24 mouse cellular contexts compared by ENCODE assay signal in genomic region chr6:135264136-135264535, GRCm38 (mm10). TPM values are rescaled to one million over a fixed set of nuclear protein-coding genes. Genes with fewer than 3 reads are reported as not detected.
DNase-seq lines count a peak whose midpoint lies in the region; ATAC-seq and TF ChIP-seq lines count a peak whose summit lies in the region.
"Had no signal": no experiment of that assay in that cellular context is flagged by ENCODE, and none has a peak within 500 bp of the region (broad histone marks: within the 10 kb centered on the region; RNA-seq: fewer than 3 reads in every experiment).

No protein-coding gene starts in this region.

- H3K27ac ChIP-seq in heart, adult 2 months = no peak overlapping the region
- no peak overlapping the region for H3K27ac ChIP-seq in heart, embryonic 11.5 days (ENCODE audit: low read depth, low read length)
- no peak overlapping the region for H3K27ac ChIP-seq in liver, postnatal 0 days (ENCODE audit: low read depth)
- H3K27ac ChIP-seq: embryonic facial prominence, embryonic 13.5 days; forebrain, embryonic 15.5 days; hindbrain, embryonic 15.5 days; limb, embryonic 12.5 days; liver, embryonic 15.5 days had no signal

- no peak for DNase-seq in heart, adult 2 months
- DNase-seq in liver, postnatal 0 days = no peak
- DNase-seq in liver = no peak
- DNase-seq in ES-CJ7 (ENCODE audit: low read depth, low spot score) = peak; percentile 55
- peak; percentile 62 for DNase-seq in ZHBTc4 (ENCODE audit: low read depth, low spot score)
- DNase-seq in cerebellum, postnatal 4 days (ENCODE audit: low spot score in 2 of 2) = no peak
- no peak for DNase-seq in kidney, adult 11 months
- DNase-seq: cerebellum, adult 9-10 months; heart, postnatal 36 days; kidney, adult 2 months; kidney, postnatal 36 days; layer of hippocampus, adult 9-11 months; lung, postnatal 14 days; retina, postnatal 1 day; thymus, postnatal 14 days had no signal

- no peak for TF ChIP-seq EP300 in heart, adult 2 months (IDR thresholded peaks at IDR 0.05; ENCODE audit: insufficient read depth, low read depth, low read length)
- no peak for TF ChIP-seq EP300 in liver, postnatal 0 days (IDR thresholded peaks at IDR 0.05; ENCODE audit: low read depth)

- H3K9me3 ChIP-seq in heart, embryonic 11.5 days (replicated peaks; ENCODE audit: control insufficient read depth, low read length) = peaks cover 3% of the 10 kb centered on the region; the same call in 1 of the 2 replicates
- H3K9me3 ChIP-seq in liver, postnatal 0 days (ENCODE audit: low read length) = no peaks in the 10 kb centered on the region
- H3K9me3 ChIP-seq: embryonic facial prominence, embryonic 13.5 days; forebrain, embryonic 15.5 days; hindbrain, embryonic 15.5 days; liver, embryonic 15.5 days had no signal

- no peak for TF ChIP-seq POLR2A in heart, adult 2 months (IDR thresholded peaks at IDR 0.05; ENCODE audit: insufficient read depth, low read depth, low read length)

- 96% methylated on average over 6 of the region's 6 CpGs for WGBS in heart, adult 2 months
- 91% methylated on average over 6 of the region's 6 CpGs for WGBS in heart, embryonic 11.5 days (ENCODE audit: insufficient replicate concordance)
- 89% methylated on average over 6 of the region's 6 CpGs for WGBS in liver, postnatal 0 days (ENCODE audit: insufficient replicate concordance)

- no peaks in the 10 kb centered on the region for H3K4me1 ChIP-seq in heart, adult 2 months (ENCODE audit: control insufficient read depth, insufficient read depth, low read length)
- no peaks in the 10 kb centered on the region for H3K4me1 ChIP-seq in heart, embryonic 11.5 days (ENCODE audit: control insufficient read depth, insufficient read depth, low read length)
- H3K4me1 ChIP-seq in liver, postnatal 0 days (ENCODE audit: insufficient read depth) = no peaks in the 10 kb centered on the region
- H3K4me1 ChIP-seq: forebrain, embryonic 15.5 days; hindbrain, embryonic 15.5 days; limb, embryonic 12.5 days; liver, embryonic 15.5 days had no signal

- H3K27me3 ChIP-seq in heart, adult 2 months (ENCODE audit: control insufficient read depth, insufficient read depth, low read length) = no peaks in the 10 kb centered on the region
- no peaks in the 10 kb centered on the region for H3K27me3 ChIP-seq in heart, embryonic 11.5 days (ENCODE audit: control insufficient read depth, insufficient read depth, low read length)
- no peaks in the 10 kb centered on the region for H3K27me3 ChIP-seq in liver, postnatal 0 days (ENCODE audit: insufficient read depth, low read length)
- H3K27me3 ChIP-seq: embryonic facial prominence, embryonic 13.5 days; forebrain, embryonic 15.5 days; hindbrain, embryonic 15.5 days; limb, embryonic 12.5 days; liver, embryonic 15.5 days had no signal

- H3K36me3 ChIP-seq in heart, adult 2 months (ENCODE audit: control insufficient read depth, insufficient read depth, low read length) = no peaks in the 10 kb centered on the region
- H3K36me3 ChIP-seq in heart, embryonic 11.5 days (ENCODE audit: control insufficient read depth, insufficient read depth, low read length) = no peaks in the 10 kb centered on the region
- H3K36me3 ChIP-seq in liver, postnatal 0 days (replicated peaks; ENCODE audit: insufficient read depth, low read length) = no peaks in the 10 kb centered on the region
- H3K36me3 ChIP-seq: embryonic facial prominence, embryonic 13.5 days; forebrain, embryonic 15.5 days; hindbrain, embryonic 15.5 days; limb, embryonic 12.5 days; liver, embryonic 15.5 days had no signal

- no peak overlapping the region for H3K4me2 ChIP-seq in heart, embryonic 11.5 days
- H3K4me2 ChIP-seq in liver, postnatal 0 days (ENCODE audit: low read depth, low read length) = no peak overlapping the region
- H3K4me2 ChIP-seq: embryonic facial prominence, embryonic 13.5 days; forebrain, embryonic 15.5 days; hindbrain, embryonic 15.5 days; limb, embryonic 12.5 days; liver, embryonic 15.5 days had no signal

- ATAC-seq in heart, embryonic 11.5 days (replicated peaks; ENCODE audit: insufficient number of reproducible peaks, low FRiP score, low TSS enrichment) = no peak
- ATAC-seq in liver, postnatal 0 days = no peak
- ATAC-seq: forebrain, embryonic 15.5 days had no signal

- no peak overlapping the region for H3K4me3 ChIP-seq in heart, adult 2 months
- no peak overlapping the region for H3K4me3 ChIP-seq in heart, embryonic 11.5 days (ENCODE audit: low read depth, low read length)
- H3K4me3 ChIP-seq in liver, postnatal 0 days (ENCODE audit: low read depth, low read length) = no peak overlapping the region
- H3K4me3 ChIP-seq: embryonic facial prominence, embryonic 13.5 days; forebrain, embryonic 15.5 days; hindbrain, embryonic 15.5 days; limb, embryonic 12.5 days; liver, embryonic 15.5 days had no signal

- no peaks in the 10 kb centered on the region for H3K79me2 ChIP-seq in heart, adult 2 months (replicated peaks; ENCODE audit: control insufficient read depth, insufficient read depth, low read length)

- peak; percentile 41 for TF ChIP-seq CTCF in heart, adult 2 months (IDR thresholded peaks at IDR 0.05)
- TF ChIP-seq CTCF in liver, postnatal 0 days (IDR thresholded peaks at IDR 0.05; ENCODE audit: low read depth) = peak; percentile 53

- intact Hi-C loops in heart, adult 2 months (cut with DNase I) = no loop called here

- H3K9ac ChIP-seq in heart, adult 2 months (ENCODE audit: low read depth, low read length) = no peak overlapping the region
- no peak overlapping the region for H3K9ac ChIP-seq in heart, embryonic 11.5 days (ENCODE audit: low read depth, low read length)
- no peak overlapping the region for H3K9ac ChIP-seq in liver, postnatal 0 days (replicated peaks)
- H3K9ac ChIP-seq: embryonic facial prominence, embryonic 13.5 days; forebrain, embryonic 15.5 days; hindbrain, embryonic 15.5 days; limb, embryonic 12.5 days; liver, embryonic 15.5 days had no signal

RNA-seq across cellular contexts. Expression of gene Gsg1, which starts 10.0 kb away (rescaled TPM):
- total RNA-seq in heart, adult 2 months (2021) = under 1 TPM; 0.34 to 0.68 TPM
- 2.7 and 3.0 TPM in 2 replicates for polyA plus RNA-seq in heart, adult 2 months (2012; rRNA removed)
- 1.0 and 1.1 TPM in 2 replicates for polyA plus RNA-seq in heart, embryonic 11.5 days (2014; fragmentation: Nextera tagmentation; extraction: Ambion mirVana)
- 0.14 and 0.26 TPM in 2 replicates for polyA plus RNA-seq in liver, postnatal 0 days (2015; fragmentation: Nextera tagmentation; extraction: Ambion mirVana)
- total RNA-seq: adrenal gland, adult 18-20 months had no signal
- polyA plus RNA-seq: hindbrain, embryonic 15.5 days had no signal

RNA-seq across cellular contexts. Expression of gene Pbp2, which starts 46.1 kb away (rescaled TPM):
- not detected for total RNA-seq in heart, adult 2 months (2021)
- 0.12 TPM in 1 of 2 replicates, not detected in the other for polyA plus RNA-seq in heart, adult 2 months (2012; rRNA removed)
- not detected in 2 replicates for polyA plus RNA-seq in heart, embryonic 11.5 days (2014; fragmentation: Nextera tagmentation; extraction: Ambion mirVana)
- polyA plus RNA-seq in liver, postnatal 0 days (2015; fragmentation: Nextera tagmentation; extraction: Ambion mirVana) = not detected in 2 replicates
- total RNA-seq: adrenal gland, adult 18-20 months; heart, postnatal 36 days had no signal
- polyA plus RNA-seq: embryonic facial prominence, embryonic 13.5 days; forebrain, embryonic 15.5 days; heart, embryonic 14.5 days; kidney, adult 2 months; limb, embryonic 12.5 days; liver, embryonic 15.5 days; neural tube, embryonic 11.5 days had no signal

Comparison
In these comparisons a context has a peak if more than half of its experiments do, and no peak if none do; other contexts are left out.
1. DNase-seq: peak in ES-CJ7 (single experiment) and ZHBTc4 (single experiment); none in heart, adult 2 months (0 of 2), liver, postnatal 0 days (single experiment), liver (single experiment), cerebellum, postnatal 4 days (0 of 2) and kidney, adult 11 months (single experiment).